Mouse (Mus musculus): ENCODE data around the gene Ints5. TPM values are rescaled to one million over a fixed set of nuclear protein-coding genes. Genes with fewer than 3 reads are reported as not detected.

Ints5 gene
- polyA plus RNA-seq, 1 experiment from 2014 or later, result 27.4 TPM

DNA sequence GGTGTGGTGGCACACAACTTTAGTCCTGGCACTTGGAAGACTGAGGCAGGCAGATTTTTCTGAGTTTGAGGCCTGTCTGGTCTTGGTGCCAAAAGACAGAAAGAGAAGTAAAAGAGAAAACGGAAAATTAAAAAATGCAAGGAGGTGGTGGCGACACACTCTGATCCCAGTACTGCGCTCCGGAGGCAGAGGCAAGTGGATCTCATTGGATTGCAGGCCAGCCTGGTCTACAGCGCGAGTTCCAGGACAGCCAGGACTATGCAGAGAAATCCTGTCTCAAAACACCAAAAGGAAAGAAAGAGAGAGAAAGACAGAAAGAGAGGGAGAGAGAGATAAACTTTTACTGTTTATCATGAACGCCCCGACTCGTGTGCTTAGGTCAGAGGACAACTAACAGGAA is 22.0 kb upstream of the Ints5 start:
- Histone ChIP-seq H3K27ac (peak overlapping the region; percentile 60), H3K27me3 (ENCODE audit: insufficient read depth, low read length) (no peaks in the 10 kb centered on the region), H3K4me1 (replicated peaks; ENCODE audit: insufficient read depth, low read length) (0 out of 2 replicates have a peak, but pooled peaks cover 5% of the 10 kb centered on the region), H3K9me3 (replicated peaks; ENCODE audit: low read length) (no peaks in the 10 kb centered on the region), H3K4me2 (ENCODE audit: low read length) (peak overlapping the region; percentile 51), H3K36me3 (ENCODE audit: insufficient read depth, low read length) (peaks cover 20% of the 10 kb centered on the region), H3K9ac (ENCODE audit: low read depth, low read length) (peak overlapping the region; percentile 96; the same call in 1 of the 2 replicates), H3K4me3 (replicated peaks; ENCODE audit: low read depth, low read length) (peak overlapping the region; percentile 96)
- ATAC-seq (replicated peaks; ENCODE audit: low FRiP score, low read depth), result no peak
- WGBS, result 47% methylated on average over 9 of the region's 9 CpGs
- no peak for DNase-seq (ENCODE audit: low spot score)
- no peak for TF ChIP-seq CTCF (IDR thresholded peaks at IDR 0.05; ENCODE audit: low read depth)

DNA sequence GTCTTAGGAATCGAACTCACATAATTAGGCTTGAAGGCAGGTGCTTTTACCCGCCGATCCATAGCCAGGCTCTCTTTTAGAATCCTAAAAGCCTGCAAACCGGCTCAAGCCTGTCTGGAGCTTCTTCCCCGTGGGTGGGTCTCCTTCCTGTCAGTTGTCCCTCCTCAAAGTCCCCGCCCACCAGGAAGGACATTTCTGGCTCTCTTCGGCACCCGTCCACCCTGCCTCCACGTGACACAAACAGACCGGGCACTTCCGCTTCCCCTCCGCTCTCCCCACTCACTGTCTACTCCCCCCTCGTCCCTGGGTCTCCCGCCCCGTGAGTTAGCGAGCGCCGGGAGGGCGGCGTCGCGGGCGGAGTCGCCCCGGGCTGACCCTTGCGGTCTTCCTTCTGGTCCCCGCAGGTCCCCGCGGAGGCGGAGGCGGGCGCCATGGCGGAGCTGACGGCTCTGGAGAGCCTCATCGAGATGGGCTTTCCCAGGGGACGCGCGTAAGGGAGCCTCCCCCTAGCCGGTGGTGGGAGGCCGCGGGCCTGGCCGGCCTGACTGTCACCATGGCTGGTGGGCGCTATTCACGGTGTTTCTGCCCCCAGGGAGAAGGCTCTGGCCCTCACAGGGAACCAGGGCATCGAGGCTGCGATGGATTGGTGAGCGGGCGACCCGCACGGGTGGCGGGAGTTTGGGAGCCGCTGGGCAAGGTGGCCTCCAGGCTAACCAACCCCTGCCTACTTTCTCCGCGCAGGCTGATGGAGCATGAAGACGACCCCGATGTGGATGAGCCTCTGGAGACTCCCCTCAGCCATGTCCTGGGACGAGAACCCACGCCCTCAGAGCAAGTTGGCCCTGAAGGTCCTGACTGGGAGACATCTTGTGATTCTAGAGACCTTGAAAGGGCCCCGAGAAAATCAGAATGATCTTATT is 21.3 kb upstream of the Ints5 start, which contains the start of gene Ubxn1:
Gene Ubxn1 (plus strand): TSS at position 230 of the 920 bp plus-strand sequence.
- peak within 1 kb of the TSS; percentile 80 for H3K4me2 ChIP-seq (ENCODE audit: low read length)
- no peaks in the 10 kb centered on the region for H3K27me3 ChIP-seq (ENCODE audit: insufficient read depth, low read length)
- H3K36me3 ChIP-seq (ENCODE audit: insufficient read depth, low read length), result peaks cover 24% of the 10 kb centered on the region
- peak within 1 kb of the TSS; percentile 96 for H3K9ac ChIP-seq (ENCODE audit: low read depth, low read length)
- no peaks in the 10 kb centered on the region for H3K9me3 ChIP-seq (replicated peaks; ENCODE audit: low read length)
- WGBS, result 1% methylated on average over 51 of the region's 59 CpGs
- H3K4me1 ChIP-seq (replicated peaks; ENCODE audit: insufficient read depth, low read length), result 0 out of 2 replicates have a peak, but pooled peaks cover 5% of the 10 kb centered on the region
- peak within 1 kb of the TSS; percentile 96 for H3K4me3 ChIP-seq (replicated peaks; ENCODE audit: low read depth, low read length)
- peak; percentile 96 for ATAC-seq (replicated peaks; ENCODE audit: low FRiP score, low read depth)
- peak within 1 kb of the TSS; percentile 90 for H3K27ac ChIP-seq
- DNase-seq (ENCODE audit: low spot score), result peak; percentile 99
- TF ChIP-seq CTCF (IDR thresholded peaks at IDR 0.05; ENCODE audit: low read depth), result no peak

DNA sequence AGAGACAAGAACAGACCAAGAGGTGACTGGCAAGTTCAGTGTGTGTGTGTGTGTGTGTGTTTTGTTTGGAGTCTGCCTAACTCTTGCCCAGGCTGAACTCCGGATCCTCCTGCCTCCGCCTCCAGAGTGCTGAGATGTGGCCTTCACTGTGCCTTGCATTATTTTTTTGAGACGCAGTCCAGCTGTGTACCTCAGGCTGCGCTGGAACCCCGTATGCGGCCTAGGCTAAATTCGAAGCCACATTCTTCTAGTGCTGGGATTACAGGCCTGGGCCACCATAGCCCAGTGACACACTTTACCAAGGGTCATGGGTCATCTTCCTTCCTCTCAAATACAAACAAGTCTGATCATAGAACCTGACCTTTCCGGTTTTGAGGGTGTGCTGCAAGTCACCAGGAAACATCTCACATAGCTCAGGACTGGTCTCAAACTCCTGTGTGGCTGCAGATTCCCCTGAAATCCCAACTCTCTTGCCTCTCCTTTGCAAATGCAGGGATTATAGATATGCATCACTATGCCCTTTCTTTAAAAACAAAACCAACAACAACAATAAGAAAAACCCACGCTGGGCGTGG is 20.5 kb upstream of the Ints5 start:
- Histone ChIP-seq H3K36me3 (ENCODE audit: insufficient read depth, low read length) (peaks cover 31% of the 10 kb centered on the region), H3K9me3 (replicated peaks; ENCODE audit: low read length) (no peaks in the 10 kb centered on the region), H3K4me1 (replicated peaks; ENCODE audit: insufficient read depth, low read length) (0 out of 2 replicates have a peak, but pooled peaks cover 5% of the 10 kb centered on the region), H3K4me3 (replicated peaks; ENCODE audit: low read depth, low read length) (peak overlapping the region; percentile 96), H3K9ac (ENCODE audit: low read depth, low read length) (peak overlapping the region; percentile 96), H3K27ac (peak overlapping the region; percentile 90), H3K4me2 (ENCODE audit: low read length) (peak overlapping the region; percentile 80), H3K27me3 (ENCODE audit: insufficient read depth, low read length) (no peaks in the 10 kb centered on the region)
- no peak for TF ChIP-seq CTCF (IDR thresholded peaks at IDR 0.05; ENCODE audit: low read depth)
- no peak for DNase-seq (ENCODE audit: low spot score)
- ATAC-seq (replicated peaks; ENCODE audit: low FRiP score, low read depth), result no peak
- WGBS, result 63% methylated on average over 10 of the region's 10 CpGs

DNA sequence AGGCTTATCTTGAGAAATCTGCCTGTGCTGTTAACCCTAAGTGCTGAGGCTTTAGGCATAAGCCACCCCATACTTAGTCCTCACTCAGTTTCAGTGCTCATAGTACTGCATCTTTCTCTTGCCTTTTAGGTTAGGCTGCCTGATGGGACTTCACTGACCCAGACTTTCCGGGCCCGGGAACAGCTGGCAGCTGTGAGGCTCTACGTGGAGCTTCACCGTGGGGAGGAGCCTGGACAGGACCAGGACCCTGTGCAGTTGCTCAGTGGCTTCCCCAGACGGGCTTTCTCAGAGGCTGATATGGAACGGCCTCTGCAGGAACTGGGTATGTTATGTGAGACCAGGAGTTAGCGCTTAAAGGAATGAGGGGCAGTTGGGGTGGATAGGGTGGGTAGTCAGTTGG is 17.8 kb upstream of the Ints5 start:
- WGBS, result 90% methylated on average over 7 of the region's 7 CpGs
- no peak for ATAC-seq (replicated peaks; ENCODE audit: low FRiP score, low read depth)
- no peak overlapping the region for H3K9ac ChIP-seq (ENCODE audit: low read depth, low read length)
- 0 out of 2 replicates have a peak, but pooled peaks cover 5% of the 10 kb centered on the region for H3K4me1 ChIP-seq (replicated peaks; ENCODE audit: insufficient read depth, low read length)
- no peak overlapping the region for H3K4me3 ChIP-seq (replicated peaks; ENCODE audit: low read depth, low read length)
- TF ChIP-seq CTCF (IDR thresholded peaks at IDR 0.05; ENCODE audit: low read depth), result no peak
- no peak overlapping the region for H3K4me2 ChIP-seq (ENCODE audit: low read length)
- no peaks in the 10 kb centered on the region for H3K9me3 ChIP-seq (replicated peaks; ENCODE audit: low read length)
- H3K27me3 ChIP-seq (ENCODE audit: insufficient read depth, low read length), result no peaks in the 10 kb centered on the region
- H3K27ac ChIP-seq, result no peak overlapping the region
- H3K36me3 ChIP-seq (ENCODE audit: insufficient read depth, low read length), result peaks cover 31% of the 10 kb centered on the region
- DNase-seq (ENCODE audit: low spot score), result no peak

DNA sequence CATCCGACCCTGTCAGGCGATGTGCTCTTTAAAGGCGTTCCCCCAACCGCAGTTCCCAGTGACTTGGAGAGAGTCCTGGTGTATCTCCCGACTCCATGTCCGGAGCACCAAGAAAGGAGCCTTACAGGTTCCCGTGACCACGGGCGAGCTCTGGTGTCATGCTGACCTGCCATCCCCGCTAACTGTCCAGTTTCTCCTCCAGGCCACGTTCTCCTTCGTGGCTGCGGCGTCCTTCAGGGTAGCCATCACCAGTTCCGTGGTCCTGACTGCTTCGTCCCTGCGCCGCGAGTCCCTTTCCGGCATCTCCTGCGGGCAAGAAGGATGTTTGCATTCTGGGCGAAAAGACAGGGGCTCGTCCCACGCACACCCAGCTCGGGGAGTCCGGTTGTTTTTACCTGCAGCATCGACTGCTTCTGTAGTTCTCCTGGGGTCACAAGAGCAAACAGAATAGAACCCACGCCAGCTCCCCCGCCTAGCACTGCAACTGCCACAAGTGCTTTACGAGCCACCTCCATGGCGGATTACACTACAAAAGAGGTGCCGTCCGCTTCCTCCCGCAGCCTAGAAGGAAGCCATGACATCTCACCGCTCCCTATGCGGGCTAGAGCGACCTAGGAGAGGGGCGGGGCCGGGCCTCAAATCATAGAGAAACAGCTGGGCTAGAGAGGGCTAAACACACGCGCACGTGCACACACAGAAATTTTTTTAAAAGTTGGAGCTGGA is 12.3 kb upstream of the Ints5 start, which contains the start of gene Uqcc3:
Gene Uqcc3 (minus strand): TSS at position 613 of the 723 bp plus-strand sequence.
- ATAC-seq (replicated peaks; ENCODE audit: low FRiP score, low read depth) (peak; percentile 96), DNase-seq (ENCODE audit: low spot score) (peak; percentile 97)
- Histone ChIP-seq H3K36me3 (ENCODE audit: insufficient read depth, low read length) (peaks cover 10% of the 10 kb centered on the region), H3K9ac (ENCODE audit: low read depth, low read length) (peak within 1 kb of the TSS; percentile 88), H3K9me3 (replicated peaks; ENCODE audit: low read length) (no peaks in the 10 kb centered on the region), H3K4me3 (replicated peaks; ENCODE audit: low read depth, low read length) (peak within 1 kb of the TSS; percentile 81), H3K4me2 (ENCODE audit: low read length) (peak within 1 kb of the TSS; percentile 78), H3K4me1 (replicated peaks; ENCODE audit: insufficient read depth, low read length) (no peaks in the 10 kb centered on the region), H3K27ac (peak within 1 kb of the TSS; percentile 87), H3K27me3 (ENCODE audit: insufficient read depth, low read length) (no peaks in the 10 kb centered on the region)
- no peak for TF ChIP-seq CTCF (IDR thresholded peaks at IDR 0.05; ENCODE audit: low read depth)
- under 1% methylated on average over 42 of the region's 42 CpGs for WGBS

DNA sequence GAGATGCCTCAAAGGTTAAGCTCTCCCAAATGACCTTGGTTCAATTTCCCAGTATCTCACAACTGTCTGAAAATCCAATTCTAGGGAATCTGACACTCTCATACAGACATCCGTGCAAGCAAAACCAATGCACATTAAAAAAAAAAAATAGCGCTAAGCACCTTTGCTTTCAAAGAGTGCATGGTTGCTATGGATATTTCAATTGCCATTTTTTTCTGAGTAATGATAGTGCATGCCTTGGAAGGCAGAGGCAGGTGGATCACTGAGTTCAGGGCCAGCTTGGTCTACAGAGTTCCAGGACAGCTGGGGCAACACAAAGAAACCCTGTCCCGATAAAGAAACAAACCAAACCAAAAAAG is 11.8 kb upstream of the Ints5 start:
- 12% methylated on average over 3 of the region's 3 CpGs for WGBS
- H3K9ac ChIP-seq (ENCODE audit: low read depth, low read length), result peak overlapping the region; percentile 88; the same call in 1 of the 2 replicates
- H3K4me1 ChIP-seq (replicated peaks; ENCODE audit: insufficient read depth, low read length), result no peaks in the 10 kb centered on the region
- H3K27me3 ChIP-seq (ENCODE audit: insufficient read depth, low read length), result no peaks in the 10 kb centered on the region
- ATAC-seq (replicated peaks; ENCODE audit: low FRiP score, low read depth), result peak; percentile 23; the same call in 1 of the 2 replicates
- peak overlapping the region; percentile 78 for H3K4me2 ChIP-seq (ENCODE audit: low read length)
- no peak for TF ChIP-seq CTCF (IDR thresholded peaks at IDR 0.05; ENCODE audit: low read depth)
- H3K36me3 ChIP-seq (ENCODE audit: insufficient read depth, low read length), result peaks cover 10% of the 10 kb centered on the region
- H3K27ac ChIP-seq, result no peak overlapping the region; the same call in 1 of the 2 replicates
- peak overlapping the region; percentile 81 for H3K4me3 ChIP-seq (replicated peaks; ENCODE audit: low read depth, low read length)
- DNase-seq (ENCODE audit: low spot score), result no peak
- no peaks in the 10 kb centered on the region for H3K9me3 ChIP-seq (replicated peaks; ENCODE audit: low read length)
